Mouse (Mus musculus) heart, embryonic 16.5 days (tissue): ENCODE results near the gene Araf. TPM values are rescaled to one million over a fixed set of nuclear protein-coding genes. Genes with fewer than 3 reads are reported as not detected.

Experiments
- ATAC-seq: fragments of 200-750 bp; cut with Nextera tagmentation; replicated peaks from 2 replicates; pipeline ENCODE4 v1.8.0; 2017; ENCODE audit warnings: moderate number of reproducible peaks; ENCODE audit not compliant: insufficient read depth, low FRiP score; ENCODE audit errors: extremely low read depth
- H3K27ac ChIP-seq: fragments of 300-500 bp; sonication (generic); 2 replicates; pipeline ENCODE4 v1.5.1; 2014; ENCODE audit warnings: mild to moderate bottlenecking, low read length, control low read depth, moderate library complexity
- H3K27me3 ChIP-seq: fragments of 300-500 bp; sonication (generic); 2 replicates; pipeline ENCODE4 v1.6.1; 2014; ENCODE audit warnings: low read length, mixed read lengths; ENCODE audit not compliant: control insufficient read depth, insufficient read depth
- H3K36me3 ChIP-seq: fragments of 300-500 bp; sonication (generic); 2 replicates; pipeline ENCODE4 v1.6.1; 2014; ENCODE audit not compliant: control insufficient read depth, insufficient read depth
- H3K4me1 ChIP-seq: fragments of 300-500 bp; sonication (generic); 2 replicates; pipeline ENCODE4 v1.6.1; 2014; ENCODE audit warnings: low read length, mixed read lengths; ENCODE audit not compliant: control insufficient read depth, insufficient read depth
- H3K4me2 ChIP-seq: fragments of 300-500 bp; sonication (generic); 2 replicates; pipeline ENCODE4 v1.6.1; 2014; ENCODE audit warnings: low read depth, mild to moderate bottlenecking, control low read depth, low read length
- H3K4me3 ChIP-seq: fragments of 300-500 bp; sonication (generic); 2 replicates; pipeline ENCODE4 v1.5.1; 2014; ENCODE audit warnings: mild to moderate bottlenecking, control low read depth, low read length
- H3K9ac ChIP-seq: fragments of 300-500 bp; sonication (generic); 2 replicates; pipeline ENCODE4 v1.6.1; 2014; ENCODE audit warnings: low read length, control low read depth
- H3K9me3 ChIP-seq: fragments of 300-500 bp; sonication (generic); replicated peaks from 2 replicates; pipeline ENCODE4 v1.6.1; 2016; ENCODE audit warnings: low read length; ENCODE audit not compliant: control insufficient read depth
- WGBS: fragments of 180-500 bp; shearing (Covaris S2); extraction: QIAGEN DNeasy Blood & Tissue Kit; methylation state at CpG from one replicate; pipeline ENCODE4 v1.1.7; 2014; 5-methylcytosine and 5-hydroxymethylcytosine counted together
- polyA plus RNA-seq: library from polyadenylated mRNA; unstranded; fragments of >200 nt; fragmentation: Nextera tagmentation; extraction: Ambion mirVana; gene quantifications from 2 replicates; pipeline ENCODE4 v1.2.1, GENCODE M21; 2015

The Araf gene
- polyA plus RNA-seq, 1 experiment from 2014 or later: 113 TPM

GRCm38 (mm10) chrX:20863161-20864101 is 65.8 kb downstream of the Araf start:
- peaks cover 11% of the 10 kb centered on the region for H3K4me1 ChIP-seq
- no peak overlapping the region for H3K27ac ChIP-seq
- H3K4me3 ChIP-seq: no peak overlapping the region
- no peak for ATAC-seq
- H3K9ac ChIP-seq: 0 out of 2 replicates have a peak overlapping the region, but pooled peaks have one; percentile 50
- no peaks in the 10 kb centered on the region for H3K36me3 ChIP-seq
- WGBS: 74% methylated on average over 9 of the region's 9 CpGs
- no peaks in the 10 kb centered on the region for H3K27me3 ChIP-seq
- H3K4me2 ChIP-seq: no peak overlapping the region; the same call in 1 of the 2 replicates
- H3K9me3 ChIP-seq: no peaks in the 10 kb centered on the region; the same call in 1 of the 2 replicates

- Histone ChIP-seq H3K4me1 (peaks cover 3% of the 10 kb centered on the region), H3K4me3 (no peak overlapping the region), H3K4me2 (no peak overlapping the region), H3K9ac (no peak overlapping the region), H3K9me3 (no peaks in the 10 kb centered on the region), H3K36me3 (no peaks in the 10 kb centered on the region), H3K27ac (no peak overlapping the region), H3K27me3 (no peaks in the 10 kb centered on the region)
- no peak for ATAC-seq
- 54% methylated on average over 4 of the region's 4 CpGs for WGBS
Measured at GRCm38 (mm10) chrX:20868091-20868490, 70.5 kb downstream of the Araf start.

- no peaks in the 10 kb centered on the region for H3K27me3 ChIP-seq
- no peaks in the 10 kb centered on the region for H3K36me3 ChIP-seq
- H3K9me3 ChIP-seq: no peaks in the 10 kb centered on the region
- H3K4me3 ChIP-seq: no peak overlapping the region
- H3K9ac ChIP-seq: no peak overlapping the region
- 67% methylated on average over 1 of the region's 1 CpGs for WGBS
- no peak for ATAC-seq
- H3K4me1 ChIP-seq: no peaks in the 10 kb centered on the region
- no peak overlapping the region for H3K4me2 ChIP-seq
- no peak overlapping the region for H3K27ac ChIP-seq
Measured at GRCm38 (mm10) chrX:20869203-20869602, 71.6 kb downstream of the Araf start.

GRCm38 (mm10) chrX:20869962-20870513 is 72.4 kb downstream of the Araf start, which contains the start of gene Timp1:
Gene Timp1, plus strand, starts transcription at chrX:20870166.
- WGBS: 15% methylated on average over 18 of the region's 18 CpGs
- H3K27me3 ChIP-seq: no peaks in the 10 kb centered on the region
- peak within 1 kb of the TSS; percentile 64 for H3K4me2 ChIP-seq
- H3K27ac ChIP-seq: no peak within 1 kb of the TSS
- H3K36me3 ChIP-seq: no peaks in the 10 kb centered on the region
- peak; percentile 78 for ATAC-seq
- H3K9me3 ChIP-seq: no peaks in the 10 kb centered on the region
- peak within 1 kb of the TSS; percentile 53 for H3K9ac ChIP-seq
- peak within 1 kb of the TSS; percentile 41 for H3K4me3 ChIP-seq
- no peaks in the 10 kb centered on the region for H3K4me1 ChIP-seq

- 39% methylated on average over 11 of the region's 11 CpGs for WGBS
- Histone ChIP-seq H3K4me3 (no peak overlapping the region), H3K36me3 (no peaks in the 10 kb centered on the region), H3K9ac (no peak overlapping the region), H3K9me3 (no peaks in the 10 kb centered on the region), H3K4me2 (no peak overlapping the region), H3K4me1 (no peaks in the 10 kb centered on the region), H3K27me3 (no peaks in the 10 kb centered on the region), H3K27ac (no peak overlapping the region)
- no peak for ATAC-seq
Measured at GRCm38 (mm10) chrX:20872928-20873500, 75.4 kb downstream of the Araf start.

GRCm38 (mm10) chrX:20875241-20875640 is 77.6 kb downstream of the Araf start:
- Histone ChIP-seq H3K9ac (no peak overlapping the region), H3K4me1 (no peaks in the 10 kb centered on the region), H3K9me3 (no peaks in the 10 kb centered on the region), H3K36me3 (no peaks in the 10 kb centered on the region), H3K4me3 (no peak overlapping the region), H3K4me2 (no peak overlapping the region), H3K27ac (no peak overlapping the region), H3K27me3 (no peaks in the 10 kb centered on the region)
- no peak for ATAC-seq
- 85% methylated on average over 3 of the region's 3 CpGs for WGBS

GRCm38 (mm10) chrX:20910074-20910473 is 112.5 kb downstream of the Araf start:
- Histone ChIP-seq H3K9ac (no peak overlapping the region), H3K4me3 (no peak overlapping the region), H3K9me3 (0 out of 2 replicates have a peak, but pooled peaks cover 2% of the 10 kb centered on the region), H3K36me3 (no peaks in the 10 kb centered on the region), H3K4me2 (no peak overlapping the region), H3K4me1 (no peaks in the 10 kb centered on the region), H3K27ac (no peak overlapping the region), H3K27me3 (no peaks in the 10 kb centered on the region)
- no peak for ATAC-seq
- WGBS: 33% methylated on average over 3 of the region's 3 CpGs
